Mouse (Mus musculus) heart, embryonic 15.5 days (tissue): ENCODE data around the gene Wfikkn2. TPM values are rescaled to one million over a fixed set of nuclear protein-coding genes. Genes with fewer than 3 reads are reported as not detected.

Experiments used
- ATAC-seq: fragments of 200-750 bp; cut with Nextera tagmentation; replicated peaks from 2 replicates; pipeline ENCODE4 v1.8.0; 2017; ENCODE audit warnings: low read depth, moderate TSS enrichment; ENCODE audit not compliant: insufficient number of reproducible peaks, insufficient read depth, low FRiP score
- H3K27ac ChIP-seq: fragments of 300-500 bp; sonication (generic); 2 replicates; pipeline ENCODE4 v1.5.1; 2015; ENCODE audit warnings: mild to moderate bottlenecking, inconsistent platforms
- H3K27me3 ChIP-seq: fragments of 300-500 bp; sonication (generic); 2 replicates; pipeline ENCODE4 v1.6.1; 2015; ENCODE audit warnings: inconsistent platforms
- H3K36me3 ChIP-seq: fragments of 300-500 bp; sonication (generic); 2 replicates; pipeline ENCODE4 v1.6.1; 2015; ENCODE audit warnings: mild to moderate bottlenecking, inconsistent platforms
- H3K4me1 ChIP-seq: fragments of 300-500 bp; sonication (generic); replicated peaks from 2 replicates; pipeline ENCODE4 v1.6.1; 2015; ENCODE audit warnings: inconsistent platforms
- H3K4me2 ChIP-seq: fragments of 300-500 bp; sonication (generic); 2 replicates; pipeline ENCODE4 v1.6.1; 2015; ENCODE audit warnings: inconsistent platforms, mild to moderate bottlenecking, moderate library complexity
- H3K4me3 ChIP-seq: fragments of 300-500 bp; sonication (generic); 2 replicates; pipeline ENCODE4 v1.5.1; 2015; ENCODE audit warnings: mild to moderate bottlenecking, inconsistent platforms
- H3K9ac ChIP-seq: fragments of 300-500 bp; sonication (generic); 2 replicates; pipeline ENCODE4 v1.6.1; 2015; ENCODE audit warnings: mild to moderate bottlenecking, inconsistent platforms
- H3K9me3 ChIP-seq: fragments of 300-500 bp; sonication (generic); replicated peaks from 2 replicates; pipeline ENCODE4 v1.6.1; 2016; ENCODE audit warnings: inconsistent platforms
- WGBS: fragments of 180-500 bp; shearing (Covaris S2); methylation state at CpG from one replicate; pipeline ENCODE4 v1.1.7; 2015; ENCODE audit warnings: mixed read lengths; 5-methylcytosine and 5-hydroxymethylcytosine counted together
- polyA plus RNA-seq: library from polyadenylated mRNA; unstranded; fragments of >200 nt; fragmentation: Nextera tagmentation; extraction: Ambion mirVana; gene quantifications from 2 replicates; pipeline ENCODE4 v1.2.1, GENCODE M21; 2015

Gene Wfikkn2
- polyA plus RNA-seq, 1 experiment from 2014 or later: 2.4 TPM

DNA sequence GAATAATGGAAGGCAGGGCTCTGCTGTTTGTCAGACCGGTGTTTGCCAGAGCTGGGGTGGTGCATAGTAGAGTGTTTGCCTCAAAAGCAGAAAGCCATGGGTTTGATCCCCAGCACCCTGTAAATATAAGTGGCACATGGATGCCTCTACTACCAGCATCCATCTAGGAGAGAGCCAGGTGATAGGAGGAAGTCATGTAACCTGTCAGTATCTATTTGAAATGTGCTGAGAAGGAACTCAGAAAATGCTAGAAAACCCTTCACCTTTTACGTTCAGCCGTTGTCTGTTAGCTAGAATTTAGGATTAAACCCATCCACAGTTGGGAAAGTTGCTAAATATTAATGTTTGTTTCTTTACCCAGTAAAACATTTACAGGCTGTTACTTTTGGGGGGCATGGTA, 30.2 kb downstream of the Wfikkn2 start:
- no peak for ATAC-seq
- H3K27ac ChIP-seq: no peak overlapping the region
- H3K9ac ChIP-seq: no peak overlapping the region
- peaks cover 21% of the 10 kb centered on the region for H3K4me1 ChIP-seq
- H3K27me3 ChIP-seq: no peaks in the 10 kb centered on the region
- WGBS: 86% methylated on average over 3 of the region's 3 CpGs
- peaks cover 14% of the 10 kb centered on the region for H3K36me3 ChIP-seq
- no peak overlapping the region for H3K4me2 ChIP-seq
- no peaks in the 10 kb centered on the region for H3K9me3 ChIP-seq
- H3K4me3 ChIP-seq: no peak overlapping the region

DNA sequence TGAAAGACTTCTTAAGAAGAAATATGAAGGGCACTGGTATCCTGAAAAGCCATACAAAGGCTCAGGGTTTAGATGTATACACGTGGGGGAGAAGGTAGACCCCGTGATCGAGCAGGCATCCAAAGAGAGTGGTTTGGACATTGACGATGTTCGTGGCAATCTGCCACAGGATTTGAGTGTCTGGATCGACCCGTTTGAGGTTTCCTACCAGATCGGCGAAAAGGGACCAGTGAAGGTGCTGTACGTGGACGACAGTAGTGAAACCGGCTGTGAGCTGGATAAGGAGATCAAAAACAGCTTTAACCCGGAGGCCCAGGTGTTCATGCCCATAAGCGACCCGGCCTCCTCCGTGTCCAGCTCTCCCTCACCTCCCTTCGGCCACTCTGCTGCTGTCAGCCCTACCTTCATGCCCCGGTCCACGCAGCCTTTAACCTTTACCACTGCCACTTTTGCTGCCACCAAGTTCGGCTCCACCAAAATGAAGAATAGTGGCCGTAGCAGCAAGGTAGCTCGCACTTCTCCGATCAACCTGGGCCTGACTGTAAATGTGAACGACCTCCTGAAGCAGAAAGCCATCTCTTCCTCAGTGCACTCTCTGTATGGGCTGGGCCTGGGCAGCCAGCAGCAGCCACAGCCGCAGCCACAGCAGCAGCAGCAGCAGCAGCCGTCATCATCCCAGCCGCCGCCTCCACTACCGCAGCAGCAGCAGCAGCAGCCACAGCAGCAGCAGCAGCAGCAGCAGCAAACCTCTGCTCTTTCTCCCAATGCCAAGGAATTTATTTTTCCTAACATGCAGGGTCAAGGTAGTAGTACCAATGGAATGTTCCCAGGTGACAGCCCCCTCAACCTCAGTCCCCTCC, 31.8 kb downstream of the Wfikkn2 start:
- H3K4me2 ChIP-seq: peak overlapping the region; percentile 68
- peaks cover 14% of the 10 kb centered on the region for H3K36me3 ChIP-seq
- 0 out of 2 replicates have a peak overlapping the region, but pooled peaks have one; percentile 12 for H3K9ac ChIP-seq
- peaks cover 21% of the 10 kb centered on the region for H3K4me1 ChIP-seq
- no peaks in the 10 kb centered on the region for H3K9me3 ChIP-seq
- peak overlapping the region; percentile 87 for H3K4me3 ChIP-seq
- H3K27me3 ChIP-seq: no peaks in the 10 kb centered on the region
- WGBS: 81% methylated on average over 29 of the region's 29 CpGs
- no peak overlapping the region for H3K27ac ChIP-seq
- ATAC-seq: no peak

DNA sequence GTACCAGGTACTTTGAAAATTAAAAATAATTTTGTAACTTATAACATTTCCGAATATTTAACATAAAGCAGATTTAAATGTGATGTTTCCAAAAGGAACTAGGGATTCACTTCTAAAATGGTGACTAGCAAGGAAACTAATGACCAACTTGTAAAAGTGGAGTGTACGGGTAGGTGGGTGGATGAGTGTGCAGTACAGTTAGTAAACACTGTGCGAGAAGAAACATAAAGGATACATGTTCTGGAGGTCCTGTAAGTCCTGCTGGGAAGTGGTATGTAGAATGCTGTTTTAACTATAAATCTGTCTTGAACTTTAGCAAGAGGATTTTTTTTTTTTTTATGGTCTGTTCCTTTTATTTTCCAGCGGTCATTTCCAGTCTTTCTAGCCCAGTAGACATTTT, 32.8 kb downstream of the Wfikkn2 start:
- Histone ChIP-seq H3K4me1 (peaks cover 21% of the 10 kb centered on the region), H3K9ac (peak overlapping the region; percentile 38; the same call in 1 of the 2 replicates), H3K27ac (no peak overlapping the region), H3K4me3 (peak overlapping the region; percentile 87), H3K4me2 (peak overlapping the region; percentile 68), H3K36me3 (peaks cover 14% of the 10 kb centered on the region), H3K27me3 (no peaks in the 10 kb centered on the region), H3K9me3 (no peaks in the 10 kb centered on the region)
- ATAC-seq: no peak
- 60% methylated on average over 4 of the region's 4 CpGs for WGBS

DNA sequence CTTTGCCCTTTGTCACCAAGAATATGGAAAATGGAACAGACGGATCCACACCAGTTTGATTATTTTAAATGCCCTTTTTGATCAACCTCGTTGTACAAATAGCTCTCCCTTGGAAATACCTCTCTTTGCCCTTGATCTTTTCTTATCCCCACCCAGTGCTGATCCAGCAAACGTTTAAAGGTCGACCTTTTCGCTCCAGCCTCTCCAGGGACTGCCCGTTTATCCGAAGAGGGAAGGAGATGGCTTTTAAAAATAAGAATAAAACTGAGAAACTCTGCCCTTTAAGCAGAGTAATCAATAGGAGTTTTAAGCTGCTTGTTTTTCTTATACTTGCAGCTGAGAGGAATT, 33.3 kb downstream of the Wfikkn2 start:
- 3% methylated on average over 7 of the region's 7 CpGs for WGBS
- H3K27me3 ChIP-seq: no peaks in the 10 kb centered on the region
- peak overlapping the region; percentile 68 for H3K4me2 ChIP-seq
- peaks cover 14% of the 10 kb centered on the region for H3K36me3 ChIP-seq
- peaks cover 21% of the 10 kb centered on the region for H3K4me1 ChIP-seq
- H3K9me3 ChIP-seq: no peaks in the 10 kb centered on the region
- H3K9ac ChIP-seq: peak overlapping the region; percentile 93
- no peak for ATAC-seq
- peak overlapping the region; percentile 87 for H3K4me3 ChIP-seq
- peak overlapping the region; percentile 96 for H3K27ac ChIP-seq

DNA sequence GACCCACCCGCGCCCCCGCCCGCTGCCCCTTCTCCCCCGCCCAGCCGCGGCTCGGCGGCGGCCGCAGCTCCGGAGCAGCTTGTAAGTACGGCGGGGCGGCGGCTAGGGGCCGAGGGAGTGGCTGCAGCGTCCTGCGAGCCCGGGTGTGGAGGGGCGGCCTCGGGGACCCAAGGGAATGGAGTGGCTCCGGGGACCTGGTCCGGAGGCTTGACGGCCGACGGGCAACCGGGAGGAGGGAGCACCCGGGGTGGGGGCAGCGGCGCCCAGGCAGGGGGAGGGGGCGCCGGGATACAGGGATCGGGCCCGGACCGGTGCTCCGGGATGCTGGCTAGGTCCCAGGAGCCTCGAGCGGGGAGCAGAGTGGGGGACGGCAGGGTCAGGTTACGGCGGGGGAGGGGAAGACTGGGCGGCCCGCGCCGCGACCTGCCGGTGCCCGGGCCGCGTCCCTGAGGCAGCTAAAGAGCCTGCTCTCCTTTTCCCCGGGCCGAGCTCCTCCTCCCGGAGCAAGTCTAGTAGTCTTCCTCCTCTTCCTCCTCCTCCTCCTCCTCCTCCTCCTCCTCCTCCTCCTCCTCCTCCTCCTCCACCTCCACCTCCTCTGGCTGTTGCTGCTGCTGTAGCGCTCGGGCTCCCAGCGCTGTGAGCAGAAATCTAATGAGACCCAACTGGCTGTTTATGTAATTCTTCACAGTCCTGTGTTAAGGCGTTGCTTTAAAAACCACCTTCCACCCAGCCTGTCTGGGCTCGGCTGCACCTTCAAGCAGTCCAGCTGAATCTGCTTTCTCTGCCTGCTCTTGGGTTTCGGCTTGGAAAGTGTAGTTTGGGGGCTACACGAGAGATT, 33.9 kb downstream of the Wfikkn2 start:
- peaks cover 14% of the 10 kb centered on the region for H3K36me3 ChIP-seq
- peak; percentile 11 for ATAC-seq
- WGBS: under 1% methylated on average over 49 of the region's 61 CpGs
- H3K27me3 ChIP-seq: no peaks in the 10 kb centered on the region
- H3K9ac ChIP-seq: peak overlapping the region; percentile 93
- H3K27ac ChIP-seq: peak overlapping the region; percentile 96
- H3K4me1 ChIP-seq: peaks cover 21% of the 10 kb centered on the region
- no peaks in the 10 kb centered on the region for H3K9me3 ChIP-seq
- peak overlapping the region; percentile 68 for H3K4me2 ChIP-seq
- H3K4me3 ChIP-seq: peak overlapping the region; percentile 87

DNA sequence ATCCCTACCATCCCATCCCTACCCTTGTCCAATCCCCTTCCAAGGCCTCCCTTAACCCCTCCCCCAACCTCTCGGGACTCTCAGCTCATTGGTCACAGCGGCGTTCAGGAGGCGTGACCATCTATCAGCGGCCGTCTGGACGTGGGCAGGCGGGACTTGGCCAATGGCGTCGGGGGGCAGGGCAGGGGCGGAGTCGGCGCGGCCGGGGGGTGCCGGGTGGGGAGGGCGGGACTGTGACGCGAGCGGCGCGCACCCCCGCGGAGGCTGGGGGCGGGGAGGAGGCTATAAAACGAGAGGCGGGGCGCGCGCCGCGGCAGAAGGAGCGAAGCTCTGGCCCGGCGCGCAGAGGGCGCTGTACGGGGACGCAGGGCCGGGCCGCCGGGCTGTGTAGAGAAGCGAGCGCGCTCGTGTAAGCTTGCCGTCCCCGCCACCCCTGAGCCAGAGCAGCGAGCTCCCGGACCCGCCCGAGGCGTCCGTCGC, 34.6 kb downstream of the Wfikkn2 start, which contains the start of gene Tob1:
Tob1 (plus strand) TSS at position 331 of the 480 bp plus-strand sequence.
- peak; percentile 96 for ATAC-seq
- Histone ChIP-seq H3K27ac (peak within 1 kb of the TSS; percentile 99), H3K4me3 (peak within 1 kb of the TSS; percentile 87), H3K4me1 (peaks cover 17% of the 10 kb centered on the region), H3K9ac (peak within 1 kb of the TSS; percentile 93), H3K4me2 (peak within 1 kb of the TSS; percentile 86), H3K27me3 (no peaks in the 10 kb centered on the region), H3K9me3 (no peaks in the 10 kb centered on the region), H3K36me3 (peaks cover 14% of the 10 kb centered on the region)
- WGBS: under 1% methylated on average over 55 of the region's 55 CpGs

DNA sequence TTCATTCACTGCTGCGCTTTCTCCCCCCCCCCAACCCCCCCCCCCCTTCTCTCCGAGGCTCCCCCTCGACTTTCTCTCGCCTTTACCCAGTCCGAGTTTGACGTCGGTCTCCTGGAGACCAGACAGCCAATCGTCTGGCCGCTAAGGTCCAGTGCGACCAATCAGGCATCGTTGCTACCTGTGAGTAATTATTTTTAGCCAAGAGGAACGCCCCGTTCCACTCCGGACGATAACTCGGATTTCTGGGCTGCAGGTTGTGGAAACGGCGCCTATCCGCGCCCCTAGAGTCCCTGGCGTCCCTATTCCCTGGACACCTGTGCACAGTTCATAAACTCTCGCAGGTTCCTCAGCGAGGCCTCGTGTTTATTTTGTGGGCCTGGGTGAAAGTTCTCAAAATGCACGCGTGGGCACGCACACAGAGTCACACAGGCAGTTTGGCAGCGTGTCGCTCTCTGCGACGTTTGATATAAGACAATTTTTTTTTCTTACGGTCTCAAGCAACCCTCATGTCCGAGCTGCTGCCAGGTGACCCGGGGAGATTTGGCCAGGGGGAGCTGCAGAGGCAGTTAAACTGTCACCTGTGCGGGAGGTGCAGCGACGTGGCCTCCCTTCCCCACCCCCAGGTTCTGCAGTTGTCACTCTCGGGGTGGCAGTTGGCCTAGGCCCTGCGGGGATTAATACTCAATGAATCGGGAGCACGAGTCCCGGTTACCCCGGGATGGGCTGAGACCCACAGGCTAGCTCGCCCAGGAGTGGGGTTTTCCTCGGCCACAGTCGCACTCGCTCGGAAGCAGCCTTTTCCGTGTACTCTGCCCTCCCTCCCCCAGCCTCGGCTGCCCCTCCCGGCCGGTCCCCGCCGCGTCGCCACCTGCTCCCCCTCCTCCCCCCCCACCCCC, 35.4 kb downstream of the Wfikkn2 start:
- H3K9ac ChIP-seq: peak overlapping the region; percentile 67
- WGBS: under 1% methylated on average over 47 of the region's 56 CpGs
- peak overlapping the region; percentile 86 for H3K4me2 ChIP-seq
- no peaks in the 10 kb centered on the region for H3K27me3 ChIP-seq
- peak overlapping the region; percentile 87 for H3K4me3 ChIP-seq
- ATAC-seq: peak; percentile 76
- no peaks in the 10 kb centered on the region for H3K9me3 ChIP-seq
- H3K36me3 ChIP-seq: peaks cover 11% of the 10 kb centered on the region
- H3K4me1 ChIP-seq: peaks cover 12% of the 10 kb centered on the region
- peak overlapping the region; percentile 99 for H3K27ac ChIP-seq

DNA sequence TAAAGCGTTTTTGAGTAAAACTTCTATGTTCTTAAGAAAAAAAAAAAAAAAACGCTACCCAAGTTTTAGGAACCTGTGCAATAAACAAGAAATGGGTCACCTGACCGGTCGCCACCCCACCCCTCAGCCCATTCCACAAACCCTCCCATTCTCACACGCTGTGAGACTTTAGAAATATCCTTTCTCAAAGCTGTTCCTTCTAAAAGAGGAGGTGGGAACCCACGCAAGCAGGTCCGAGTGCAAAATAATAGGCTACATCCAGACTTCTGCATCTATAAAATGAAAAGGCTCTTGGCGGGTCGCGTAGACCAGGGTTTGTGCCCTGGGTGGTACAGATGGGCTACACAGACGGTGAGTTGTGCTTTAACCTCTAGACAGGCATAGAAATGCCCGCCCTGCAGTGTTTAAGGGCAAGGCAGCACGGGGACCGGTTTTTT, 36.1 kb downstream of the Wfikkn2 start:
- no peaks in the 10 kb centered on the region for H3K27me3 ChIP-seq

DNA sequence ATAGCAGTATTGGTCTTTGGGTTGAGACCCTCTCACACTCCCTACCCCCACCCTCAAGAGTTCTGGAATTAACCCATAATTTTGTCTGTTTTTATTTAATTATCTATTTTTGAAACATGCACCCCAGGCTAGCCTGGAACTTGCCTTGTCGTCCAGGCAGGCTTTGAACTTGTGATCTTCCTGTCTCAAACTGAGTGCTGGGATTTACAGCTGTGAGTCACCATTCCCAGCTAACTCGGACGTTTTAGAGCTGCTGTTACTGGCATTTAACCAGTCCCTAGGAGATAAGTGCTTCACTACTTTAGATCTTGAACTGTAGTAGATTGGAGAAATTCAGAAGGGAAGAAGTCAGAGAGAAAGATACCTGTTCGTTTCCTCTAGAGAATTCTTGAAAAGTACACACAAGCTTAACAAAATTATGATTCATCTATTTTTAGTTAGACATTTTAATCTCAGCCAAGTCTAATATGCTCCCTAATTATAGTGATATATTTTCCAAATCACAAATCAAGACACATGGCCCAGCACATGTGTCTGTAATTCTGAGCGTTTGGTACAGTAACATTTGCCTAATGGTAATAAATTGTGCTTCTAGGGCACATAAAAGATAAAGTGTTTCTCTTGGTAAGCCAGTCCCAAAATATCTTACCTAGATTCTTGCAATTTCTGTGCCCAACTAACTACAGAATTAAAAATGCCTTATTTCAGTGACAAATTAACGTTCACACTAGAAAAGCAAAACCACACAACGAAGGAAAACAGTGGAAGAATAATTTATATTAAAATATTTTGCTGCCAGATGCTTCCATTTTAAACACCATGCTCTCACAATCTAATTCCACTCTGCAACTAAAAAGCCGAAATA, 36.8 kb downstream of the Wfikkn2 start:
- Histone ChIP-seq H3K9ac (no peak overlapping the region), H3K4me2 (peak overlapping the region; percentile 86), H3K4me1 (peaks cover 6% of the 10 kb centered on the region), H3K27ac (peak overlapping the region; percentile 99), H3K36me3 (peaks cover 4% of the 10 kb centered on the region), H3K9me3 (no peaks in the 10 kb centered on the region), H3K27me3 (no peaks in the 10 kb centered on the region), H3K4me3 (no peak overlapping the region)
- ATAC-seq: no peak
- WGBS: 41% methylated on average over 8 of the region's 8 CpGs

More for the DNA sequence above, 36.1 kb downstream of the Wfikkn2 start:
- WGBS: 2% methylated on average over 14 of the region's 14 CpGs
- H3K9me3 ChIP-seq: no peaks in the 10 kb centered on the region
- no peak for ATAC-seq
- H3K4me1 ChIP-seq: peaks cover 11% of the 10 kb centered on the region
- peaks cover 10% of the 10 kb centered on the region for H3K36me3 ChIP-seq
- H3K27ac ChIP-seq: peak overlapping the region; percentile 99
- H3K9ac ChIP-seq: peak overlapping the region; percentile 58
- H3K4me3 ChIP-seq: peak overlapping the region; percentile 87
- H3K4me2 ChIP-seq: peak overlapping the region; percentile 86
